Mouse (Mus musculus) liver, embryonic 18 days (tissue): ENCODE results near the gene Gm5771. TPM values are rescaled to one million over a fixed set of nuclear protein-coding genes. Genes with fewer than 3 reads are reported as not detected.

Source experiments
- polyA plus RNA-seq: library from polyadenylated mRNA; depleted of rRNA; stranded (reverse); fragments of >200 nt; gene quantifications from 2 replicates; pipeline ENCODE4 v1.2.3, GENCODE M21; 2012; rRNA removed

Gene Gm5771
- polyA plus RNA-seq, result 0.60 TPM in 1 of 2 replicates, not detected in the other

DNA sequence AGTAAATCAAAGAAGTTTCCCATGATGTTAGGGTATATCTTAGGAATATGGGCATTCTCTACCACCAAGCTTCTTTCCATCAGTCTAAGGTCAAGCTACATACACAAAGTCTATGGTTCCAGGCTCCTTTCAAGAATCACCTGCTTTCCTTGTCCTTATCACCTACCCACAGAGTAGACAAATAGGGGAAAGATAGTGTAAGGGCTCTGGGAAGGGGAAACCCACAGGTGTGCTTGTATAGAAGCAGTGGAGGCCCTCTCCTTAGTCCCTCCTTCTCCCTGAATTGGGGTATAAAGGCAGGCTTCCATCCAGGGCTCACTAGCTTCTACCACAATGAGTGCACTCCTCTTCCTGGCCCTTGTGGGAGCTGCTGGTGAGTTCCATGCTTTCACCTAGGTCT is at the start of gene Gm5771:
Gene Gm5771 (plus strand): TSS at position 301 of the 400 bp plus-strand sequence.

DNA sequence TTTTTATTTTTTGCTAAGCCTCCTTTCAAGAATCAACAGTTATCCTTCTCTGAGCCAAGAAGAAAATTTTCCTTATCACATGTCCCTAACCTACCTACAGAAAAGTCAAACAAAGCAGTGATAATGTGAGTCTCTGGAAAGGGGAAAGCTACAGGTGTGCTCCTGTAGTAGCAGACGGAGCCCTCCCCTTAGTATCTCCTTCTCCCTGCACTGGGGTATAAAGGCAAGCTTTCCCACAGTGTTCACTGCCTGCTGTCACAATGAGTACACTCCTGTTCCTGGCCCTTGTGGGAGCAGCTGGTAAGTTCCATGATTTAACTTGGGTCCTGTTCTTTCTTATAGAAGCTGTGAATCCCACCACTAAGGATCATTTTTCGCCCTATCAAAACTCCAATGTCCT is 38.2 kb upstream of the Gm5771 start, which contains the start of gene Try10:
Gene Try10 (plus strand): TSS at position 174 of the 400 bp plus-strand sequence.

DNA sequence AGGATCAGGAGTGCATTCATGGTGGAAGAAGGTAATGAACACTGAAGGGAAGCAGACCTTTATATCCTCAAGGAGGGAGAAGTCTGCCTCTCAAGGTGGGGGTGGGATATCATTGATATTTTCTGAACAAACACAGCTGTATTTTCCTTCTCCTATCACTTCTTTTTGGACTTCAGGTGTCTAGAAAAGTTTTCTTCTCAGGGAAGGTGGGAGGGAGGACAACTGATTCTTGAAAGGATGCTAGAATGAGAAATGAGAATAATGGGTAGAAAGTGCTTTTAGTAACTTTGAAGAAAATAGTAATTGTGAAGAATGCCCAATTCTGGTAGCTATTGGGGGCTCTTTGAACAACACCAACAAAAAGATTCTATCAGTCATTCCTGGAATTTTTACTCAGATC is 14.6 kb upstream of the Gm5771 start, which contains the start of gene Prss3:
Gene Prss3 (minus strand): TSS at position 101 of the 400 bp plus-strand sequence.

DNA sequence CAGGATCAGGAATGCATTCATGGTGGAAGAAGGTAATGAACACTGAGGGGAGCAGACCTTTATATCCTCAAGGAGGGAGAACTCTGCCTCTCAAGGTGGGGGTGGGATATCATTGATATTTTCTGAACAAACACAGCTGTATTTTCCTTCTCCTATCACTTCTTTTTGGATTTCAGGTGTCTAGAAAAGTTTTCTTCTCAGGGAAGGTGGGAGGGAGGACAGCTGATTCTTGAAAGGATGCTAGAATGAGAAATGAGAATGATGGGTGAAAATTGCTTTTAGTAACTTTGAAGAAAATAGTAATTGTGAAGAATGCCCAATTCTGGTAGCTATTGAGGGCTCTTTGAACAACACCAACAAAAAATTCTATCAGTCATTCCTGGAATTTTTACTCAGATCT is 53.9 kb downstream of the Gm5771 start, which contains the start of gene Gm10334:
Gene Gm10334 (minus strand): TSS at position 101 of the 400 bp plus-strand sequence.

Other genes starting within 250 kb of the Gm5771 start
- 0.19 TPM in 1 of 2 replicates, not detected in the other for gene Try4, start 90.1 kb upstream of the Gm5771 start, polyA plus RNA-seq
- gene Try5, start 75.5 kb upstream of the Gm5771 start, polyA plus RNA-seq, result 2.8 TPM in 1 of 2 replicates, not detected in the other
- 0.55 TPM in 1 of 2 replicates, not detected in the other for gene Try10, start 38.3 kb upstream of the Gm5771 start, polyA plus RNA-seq
- 1.9 TPM in 1 of 2 replicates, not detected in the other for gene Prss3, start 14.7 kb upstream of the Gm5771 start, polyA plus RNA-seq
- gene Gm10334, start 53.8 kb downstream of the Gm5771 start, polyA plus RNA-seq, result 1.1 TPM in 1 of 2 replicates, not detected in the other
- gene Prss1, start 66.6 kb downstream of the Gm5771 start, polyA plus RNA-seq, result 1.00 TPM in 1 of 2 replicates, not detected in the other
- 4.5 TPM in 1 of 2 replicates, not detected in the other for gene Prss2, start 129.4 kb downstream of the Gm5771 start, polyA plus RNA-seq
- gene Ephb6, start 213.1 kb downstream of the Gm5771 start, polyA plus RNA-seq, result 0.35 and 0.61 TPM in 2 replicates
- 0.06 and 0.07 TPM in 2 replicates for gene Trpv6, start 244.0 kb downstream of the Gm5771 start, polyA plus RNA-seq